Mouse (Mus musculus): ENCODE results near the gene Actn4.

Actn4 gene

GRCm38 (mm10) chr7:28969672-28970394 lies 7.7 kb upstream of the Actn4 start:
- 80% methylated on average over 12 of the region's 12 CpGs for WGBS

DNA sequence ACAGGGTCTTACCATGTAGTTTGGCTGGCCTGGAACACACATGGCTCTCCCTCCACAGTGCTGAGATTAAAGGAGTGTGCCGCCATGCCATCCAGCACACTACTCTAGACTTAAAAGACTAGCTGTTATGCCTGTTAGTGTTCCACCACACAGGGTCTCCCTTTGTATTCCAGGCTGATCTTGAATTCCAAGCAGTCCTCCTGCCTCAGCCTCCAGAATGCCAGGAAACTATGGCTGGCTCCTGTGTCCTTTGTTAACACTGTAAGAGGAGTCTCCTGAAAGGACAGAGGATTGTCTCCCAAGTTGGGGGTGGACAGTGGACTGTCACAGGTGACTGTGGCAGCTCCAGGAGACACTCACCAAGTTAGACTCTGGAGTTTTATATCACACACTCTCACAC lies 7.1 kb upstream of the Actn4 start:
- 97% methylated on average over 1 of the region's 1 CpGs for WGBS

DNA sequence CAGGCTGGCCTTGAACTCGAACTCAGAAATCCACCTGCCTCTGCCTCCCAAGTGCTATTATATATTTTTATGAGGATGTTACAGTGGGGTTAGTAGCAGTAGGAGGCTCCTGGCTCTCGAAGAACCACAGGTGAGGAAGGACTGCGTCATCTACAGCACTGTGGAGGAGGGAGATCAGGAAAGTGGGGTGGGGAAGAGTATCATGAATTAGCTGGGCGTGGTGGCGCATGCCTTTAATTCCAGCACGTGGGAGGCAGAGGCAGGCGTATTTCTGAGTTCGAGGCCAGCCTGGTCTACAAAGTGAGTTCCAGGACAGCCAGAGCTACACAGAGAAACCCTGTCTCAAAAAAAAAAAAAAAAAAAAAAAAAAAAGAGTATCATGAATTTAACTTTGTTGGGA lies 6.0 kb upstream of the Actn4 start:
- 96% methylated on average over 8 of the region's 8 CpGs for WGBS

DNA sequence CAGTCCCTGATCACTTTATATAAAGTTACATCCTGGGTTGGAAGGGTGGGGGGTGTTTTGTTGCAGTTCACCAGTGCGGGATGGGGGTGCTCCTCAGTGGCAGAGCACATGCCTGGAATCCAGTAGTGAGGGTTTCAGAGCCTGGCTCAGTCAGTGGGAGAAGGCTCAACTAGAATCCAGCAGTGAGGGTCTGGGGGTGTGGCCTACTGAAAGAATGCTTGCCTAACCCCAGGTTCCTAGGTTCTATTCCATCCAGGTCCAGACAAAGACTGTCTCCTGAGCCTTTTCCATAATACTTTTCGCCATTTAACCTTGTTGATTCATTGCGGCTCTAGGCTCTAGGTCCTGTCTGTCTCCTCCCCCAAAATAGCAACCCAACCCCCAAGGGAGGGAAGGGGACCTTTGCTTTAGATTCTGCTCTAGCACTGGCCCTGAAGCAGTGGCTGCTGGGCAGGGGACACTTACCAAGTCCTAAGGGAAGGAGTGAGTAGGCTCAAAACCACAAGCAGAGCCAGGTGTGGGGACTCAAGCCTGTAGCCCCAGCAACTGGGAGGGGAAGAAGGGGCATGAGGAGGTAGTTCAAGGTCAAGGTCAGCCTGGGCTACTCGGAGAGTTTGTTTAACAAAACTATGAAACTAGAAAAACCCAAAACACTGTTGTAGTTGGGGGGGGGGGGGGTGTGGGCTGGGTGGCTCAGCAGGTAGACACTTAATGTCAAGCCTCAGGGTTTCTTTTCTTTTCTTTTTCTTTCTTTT lies 4.8 kb upstream of the Actn4 start:
- WGBS, result 72% methylated on average over 4 of the region's 4 CpGs

DNA sequence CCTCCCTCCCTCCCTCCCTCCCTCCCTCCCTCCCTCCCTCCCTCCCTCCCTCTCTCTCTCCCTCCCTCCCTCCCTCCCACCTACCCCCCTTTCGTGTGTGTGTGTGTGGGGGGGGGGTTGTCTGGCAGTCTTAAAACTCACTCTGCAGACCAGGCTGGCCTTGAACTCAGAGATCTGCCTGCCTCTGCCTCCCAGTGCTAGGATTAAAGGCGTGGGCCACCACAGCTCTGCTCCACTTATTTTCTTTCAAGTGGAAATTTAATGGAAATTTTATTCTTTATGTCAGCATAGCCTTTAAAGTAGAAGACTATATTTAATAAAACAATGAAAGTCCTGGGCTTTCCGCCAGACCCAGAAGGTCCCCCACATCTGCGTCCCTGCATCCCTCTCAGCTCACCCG lies 4.0 kb upstream of the Actn4 start:
- WGBS, result 73% methylated on average over 4 of the region's 5 CpGs

DNA sequence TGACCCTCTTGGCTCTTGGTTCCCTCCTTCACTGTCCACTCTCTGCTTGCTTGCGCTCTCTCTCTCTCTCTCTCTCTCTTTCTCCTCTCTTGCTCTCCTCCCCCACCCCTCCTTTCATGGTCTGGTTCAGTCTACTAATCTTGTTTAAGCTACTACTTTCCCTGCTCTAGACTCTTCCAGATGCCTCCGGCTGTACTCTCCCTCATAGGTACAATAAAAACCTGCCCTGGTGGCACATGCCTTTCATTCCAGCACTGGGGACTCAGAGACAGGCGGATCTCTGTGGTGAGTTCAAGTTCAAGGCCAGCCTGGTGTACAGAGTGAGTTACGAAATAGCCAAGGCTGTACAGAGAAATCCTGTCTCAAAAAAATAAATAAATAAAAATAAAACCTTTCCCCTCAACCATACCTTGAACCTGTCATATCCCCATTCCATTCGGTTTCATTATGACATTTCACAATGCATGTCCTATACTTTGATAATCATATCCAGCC lies 3.3 kb upstream of the Actn4 start:
- WGBS, result 93% methylated on average over 5 of the region's 5 CpGs

- 89% methylated on average over 3 of the region's 3 CpGs for WGBS
Observed at GRCm38 (mm10) chr7:28963399-28963923, 1.3 kb upstream of the Actn4 start.

DNA sequence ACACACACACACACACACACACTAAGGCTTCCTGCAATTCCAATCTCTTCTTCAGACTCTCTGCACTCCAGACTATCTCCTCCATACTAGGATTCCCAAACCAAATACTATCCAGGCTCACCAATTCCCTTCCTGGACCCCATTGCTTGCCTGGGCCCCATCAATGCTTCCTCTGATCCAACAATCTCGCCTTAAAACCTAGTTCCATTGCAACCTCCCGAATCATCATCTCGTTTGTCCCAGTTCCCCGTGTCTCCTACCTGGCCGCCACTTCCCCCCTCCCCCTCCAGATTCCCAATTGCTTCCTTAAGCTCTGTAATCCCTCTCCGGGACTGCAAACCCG lies 585 bp downstream of the Actn4 start:
- 2% methylated on average over 7 of the region's 7 CpGs for WGBS

DNA sequence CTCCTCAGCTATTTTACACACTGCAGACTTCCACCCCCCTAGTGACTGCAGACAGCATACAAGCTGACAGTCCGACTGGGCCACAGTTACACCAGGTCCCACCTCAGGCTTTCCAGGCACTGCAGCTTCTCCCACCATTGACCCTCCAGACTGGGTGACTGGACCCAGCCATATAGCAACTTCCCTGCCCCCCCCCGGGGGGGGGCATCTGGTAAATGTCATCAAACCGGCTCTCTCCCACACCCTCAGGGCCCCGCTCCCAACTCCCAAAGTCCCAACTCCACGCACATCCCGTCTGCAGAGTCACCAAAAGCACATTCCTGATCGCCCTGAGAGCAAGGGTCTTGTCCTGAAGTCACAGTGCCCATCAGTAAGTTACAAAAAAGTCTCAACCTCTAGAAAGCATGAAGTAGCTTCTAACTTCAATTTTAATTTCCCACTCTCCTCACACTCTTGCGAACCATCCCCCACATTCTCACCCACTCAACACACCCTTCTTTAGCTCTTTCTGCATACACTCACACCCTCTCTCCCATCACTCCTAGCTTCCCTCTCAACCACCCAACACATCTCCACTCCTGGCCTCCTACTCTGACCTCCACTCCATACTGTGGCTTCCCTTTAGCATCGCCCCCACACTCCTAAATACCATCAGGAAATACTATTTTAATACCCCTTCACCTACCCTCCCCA lies 1.6 kb downstream of the Actn4 start:
- 27% methylated on average over 9 of the region's 9 CpGs for WGBS

DNA sequence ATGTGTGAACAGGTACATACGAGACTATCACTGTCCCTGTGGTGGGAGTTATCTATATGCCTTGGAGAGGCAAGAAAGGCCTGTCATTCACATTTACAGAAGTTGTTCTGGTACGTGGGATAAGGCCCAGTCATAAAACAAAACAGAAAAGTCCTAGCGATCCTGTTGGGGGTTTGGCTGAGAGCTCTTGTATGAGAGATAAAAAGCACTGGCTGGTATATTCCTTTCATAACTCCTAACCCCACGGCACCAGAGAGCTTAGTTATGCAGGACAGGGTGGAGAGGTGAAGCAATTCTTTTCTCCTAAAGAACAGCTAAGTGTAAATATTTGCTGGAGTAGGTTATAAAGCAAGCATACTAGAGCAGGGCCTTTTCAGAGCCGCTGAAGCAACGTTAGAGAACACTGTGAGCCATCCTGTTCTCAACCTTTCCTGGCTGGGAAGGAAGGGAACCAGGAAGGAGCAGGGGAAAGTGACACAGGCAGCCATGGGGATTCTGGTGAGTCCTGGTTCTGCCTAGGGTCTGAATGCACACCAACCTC lies 2.6 kb downstream of the Actn4 start:
- WGBS, result 28% methylated on average over 6 of the region's 6 CpGs

GRCm38 (mm10) chr7:28958770-28959169 lies 3.4 kb downstream of the Actn4 start:
- WGBS, result 70% methylated on average over 1 of the region's 1 CpGs

DNA sequence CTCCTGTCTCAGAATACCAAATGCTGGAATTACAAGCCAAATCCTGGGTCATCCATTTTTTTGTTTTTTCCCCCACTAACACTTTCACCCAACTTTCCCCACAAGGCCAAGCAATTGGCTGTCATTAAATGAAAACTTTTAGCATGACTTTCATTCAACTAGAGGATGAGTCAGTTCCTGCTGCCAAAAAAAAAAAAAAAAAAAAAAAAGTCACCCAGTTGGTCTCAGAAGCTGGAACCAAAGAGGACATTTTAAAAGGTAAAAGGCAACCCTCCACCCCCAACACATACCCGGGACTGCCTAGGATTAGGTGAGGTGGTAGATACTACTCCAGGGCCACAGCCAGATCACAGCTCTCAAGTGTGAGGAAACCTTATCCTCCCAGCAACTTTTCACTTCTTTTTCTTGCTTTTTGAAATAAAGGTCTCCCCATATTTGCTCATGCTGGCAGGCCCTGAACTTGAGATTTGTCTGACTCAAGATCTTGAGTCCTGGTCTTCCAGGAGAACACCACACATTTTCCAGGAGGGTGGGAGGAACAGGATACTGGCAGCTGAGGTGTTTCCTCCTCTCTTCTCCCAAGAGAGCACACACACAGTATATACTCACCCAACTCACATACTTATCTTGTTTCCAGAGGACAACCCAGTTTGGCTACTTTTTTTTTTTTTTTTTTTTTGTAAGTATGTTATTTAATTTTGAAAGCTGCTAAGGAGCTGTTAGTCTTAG lies 4.0 kb downstream of the Actn4 start:
- 36% methylated on average over 1 of the region's 1 CpGs for WGBS

DNA sequence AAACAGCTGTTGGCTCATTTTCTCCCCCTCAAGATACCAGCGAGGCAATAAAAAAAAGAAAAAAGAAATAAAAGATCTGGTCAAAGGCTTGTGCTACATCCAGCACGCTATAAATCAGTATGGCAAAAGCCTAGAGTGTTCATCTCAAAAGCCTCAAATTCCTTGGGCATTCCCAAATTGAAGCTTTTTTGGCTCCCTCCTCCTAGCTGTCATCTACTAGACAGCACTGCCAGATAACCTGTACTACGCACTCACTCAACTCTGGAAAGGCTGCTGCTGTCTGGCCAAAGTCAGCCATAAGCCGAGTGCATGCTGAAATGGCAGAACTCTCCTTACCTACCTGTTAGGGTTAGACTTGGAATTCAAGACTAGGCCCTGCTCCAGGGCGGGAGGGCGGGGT lies 4.9 kb downstream of the Actn4 start:
- WGBS, result 60% methylated on average over 6 of the region's 6 CpGs

DNA sequence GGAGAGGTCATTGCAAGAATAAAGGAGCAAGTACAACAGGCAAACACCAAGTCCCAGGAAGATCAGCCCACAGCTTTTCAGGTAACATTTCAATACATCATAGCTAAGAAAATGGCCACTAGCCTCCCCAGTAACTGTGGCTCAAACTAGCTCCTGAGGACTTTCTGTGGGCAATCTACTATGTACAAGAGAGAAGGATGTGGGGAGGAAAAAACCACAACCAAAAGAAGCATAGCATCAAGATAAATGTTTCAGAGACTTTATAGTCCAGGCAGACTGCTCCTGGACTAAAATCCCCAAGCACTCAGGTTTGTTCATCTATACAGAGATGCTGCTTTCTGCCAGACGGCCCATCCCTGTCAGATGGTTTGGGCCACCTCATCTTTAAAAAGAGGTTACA lies 5.9 kb downstream of the Actn4 start:
- WGBS, result 74% methylated on average over 1 of the region's 1 CpGs

DNA sequence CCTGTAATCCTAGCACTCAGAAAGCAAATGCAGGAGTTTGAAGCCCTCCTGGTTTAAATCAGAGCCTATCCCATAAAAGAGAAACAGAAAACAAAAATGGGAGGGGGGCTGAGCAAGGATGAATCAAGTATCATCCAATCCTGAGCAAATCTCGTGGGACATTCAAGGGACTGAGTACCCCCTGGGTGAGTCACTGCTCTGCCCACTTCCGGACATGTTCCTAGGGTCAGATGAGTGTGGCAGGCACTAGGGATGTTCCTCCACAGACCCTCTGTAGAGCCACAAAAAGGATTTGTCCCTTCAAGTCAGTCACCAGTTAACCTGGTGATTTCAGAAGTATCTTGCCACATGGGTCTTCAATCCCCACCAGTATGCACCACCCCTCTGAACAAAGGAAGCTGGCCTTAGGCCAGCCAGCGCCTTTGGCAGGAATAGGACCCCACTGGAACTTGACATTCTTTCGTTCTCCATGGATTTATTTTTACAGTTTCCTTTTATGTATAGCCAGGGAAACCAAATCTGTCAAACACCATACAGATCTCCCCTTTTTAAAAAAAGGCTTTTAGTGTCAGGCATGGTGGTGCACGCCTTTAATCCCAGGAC lies 6.7 kb downstream of the Actn4 start:
- WGBS, result 27% methylated on average over 5 of the region's 5 CpGs

GRCm38 (mm10) chr7:28954773-28955172 lies 7.4 kb downstream of the Actn4 start:
- 38% methylated on average over 4 of the region's 4 CpGs for WGBS

DNA sequence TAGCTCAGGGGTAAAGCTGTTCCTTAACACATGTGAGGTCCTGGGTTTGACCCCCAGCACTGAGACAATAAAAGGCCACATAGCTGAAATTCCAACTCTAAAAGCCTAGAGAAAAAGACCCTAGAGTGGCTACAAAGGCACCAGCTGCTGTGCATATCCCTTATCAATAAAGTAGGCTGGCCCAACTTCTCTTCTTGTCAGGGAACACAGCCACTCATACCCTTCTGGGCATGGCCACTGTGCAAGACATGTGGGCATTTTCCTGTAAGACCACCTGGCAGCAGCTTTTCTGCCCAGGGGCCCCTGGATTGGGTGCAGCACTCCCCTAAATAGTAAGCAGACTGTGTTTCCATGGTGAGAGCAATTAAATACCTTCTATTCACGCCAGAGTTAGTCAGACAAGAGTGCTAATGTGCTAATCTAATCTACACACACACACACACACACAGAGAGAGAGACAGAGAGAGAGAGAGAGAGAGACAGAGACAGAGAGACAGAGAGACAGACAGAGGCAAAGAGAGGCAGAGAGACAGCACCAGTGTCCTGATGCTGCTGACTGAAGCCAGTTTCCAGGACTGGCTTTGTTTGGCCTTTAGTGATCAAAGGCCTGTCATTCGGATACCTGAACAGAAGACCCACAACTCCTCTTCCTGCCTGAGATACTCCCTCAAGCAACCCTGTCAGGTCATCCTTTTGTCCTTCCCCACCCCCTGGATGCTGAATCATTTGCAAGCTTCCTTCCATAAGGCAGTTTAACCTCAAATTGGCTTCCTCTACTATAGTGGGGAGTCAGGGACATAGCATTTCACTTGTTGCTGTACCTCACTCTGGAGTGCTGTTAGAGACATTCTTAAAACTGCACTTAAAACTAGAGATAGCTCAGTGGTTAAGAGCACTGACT lies 8.4 kb downstream of the Actn4 start:
- 16% methylated on average over 2 of the region's 2 CpGs for WGBS

- 13% methylated on average over 3 of the region's 3 CpGs for WGBS
Observed at GRCm38 (mm10) chr7:28952786-28953185, 9.4 kb downstream of the Actn4 start.

DNA sequence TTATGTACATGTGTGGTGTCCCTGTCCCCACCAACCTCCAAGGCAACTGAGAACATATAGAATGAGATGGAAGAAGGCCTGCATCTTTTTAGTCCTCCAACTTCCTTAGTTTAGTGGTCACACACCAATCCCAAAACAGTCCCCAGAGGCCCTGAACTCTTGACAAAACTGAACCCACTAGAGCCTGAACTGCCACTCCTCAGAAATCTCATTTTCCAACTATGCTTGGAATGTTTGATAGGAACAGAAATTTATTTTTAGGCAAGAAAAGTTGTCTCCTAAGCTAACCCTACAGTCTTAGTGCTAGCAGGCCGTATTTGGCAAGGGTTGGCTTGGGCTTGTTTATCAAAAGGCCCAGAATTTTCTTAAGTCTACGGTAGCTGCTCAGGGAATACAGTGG lies 10.4 kb downstream of the Actn4 start:
- 77% methylated on average over 2 of the region's 2 CpGs for WGBS

Measured in cerebral cortex, adult 2 months (tissue).